Mouse (Mus musculus) heart, adult 9 months (tissue): ENCODE results near the gene Tmem102.
A peak's percentile ranks its signal among the peaks of the same experiment; 100 is the strongest.

Source experiments
- DNase-seq, 2 experiments: peaks; one replicate each; pipeline ENCODE4 v3.0.0; 2022; ENCODE audit warnings: low spot score in 2 of 2

Tmem102 gene

DNA sequence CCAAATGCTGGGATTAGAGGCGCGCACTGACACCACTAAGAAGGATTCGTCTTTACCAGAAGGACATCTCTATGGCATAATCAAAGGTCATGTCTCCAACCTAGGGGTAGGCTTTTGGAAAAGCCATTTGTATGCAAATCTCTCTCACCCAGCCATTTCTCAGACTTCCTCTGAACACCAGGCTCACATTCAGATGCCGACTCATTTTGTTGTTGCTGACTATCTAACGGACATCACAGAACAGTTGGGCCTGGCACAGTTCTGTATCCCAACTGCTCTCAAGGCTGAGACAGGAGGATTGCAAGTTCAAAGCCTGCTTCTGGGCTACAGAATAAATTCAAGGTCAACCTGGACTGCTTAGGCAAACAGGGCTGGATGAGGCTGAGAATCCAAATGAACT lies 18.1 kb downstream of the Tmem102 start:
- no peak for DNase-seq

DNA sequence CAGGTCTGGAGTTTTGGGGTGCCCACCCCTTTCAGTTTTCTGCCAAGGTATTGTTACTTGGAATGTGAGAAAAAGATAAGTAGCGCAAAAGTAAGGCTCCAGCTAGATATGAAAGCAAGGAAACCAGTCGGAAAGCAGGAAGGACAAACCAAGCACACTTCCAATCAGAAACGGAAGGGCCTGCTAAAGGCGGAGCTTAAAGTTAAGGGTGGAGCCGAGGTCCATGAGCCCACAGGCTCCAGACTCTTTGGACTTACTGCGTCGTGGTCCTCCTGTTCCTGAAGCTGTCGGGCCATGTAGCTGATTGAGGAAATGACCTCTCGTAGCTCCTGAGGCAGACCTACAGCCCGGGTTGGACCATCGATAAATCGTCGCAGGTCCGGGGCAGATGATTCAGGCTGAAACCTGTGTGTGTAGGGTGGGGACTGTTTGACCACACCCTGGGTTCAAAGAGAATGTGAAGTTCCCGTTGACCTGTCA lies 20.6 kb downstream of the Tmem102 start:
- DNase-seq: peak; percentile 74 to 80

DNA sequence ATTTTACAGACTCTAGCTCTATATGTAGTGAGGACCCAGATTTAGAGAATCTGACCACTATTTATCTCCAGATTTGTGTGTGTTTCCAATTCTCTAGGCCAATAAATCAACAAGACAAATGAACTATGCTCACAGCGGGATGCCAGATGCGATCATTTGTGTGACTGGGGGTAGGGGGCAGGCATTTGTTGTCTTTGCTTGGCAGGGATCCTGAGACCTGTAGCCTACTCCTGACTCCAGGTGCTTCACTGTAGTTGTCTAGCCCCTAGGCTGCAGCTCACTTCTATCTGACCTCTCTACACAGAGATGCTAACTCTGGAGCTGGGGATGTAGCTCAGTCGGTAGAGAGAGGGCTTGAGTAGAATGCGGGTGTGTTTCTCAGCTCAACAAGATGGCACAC lies 23.6 kb downstream of the Tmem102 start:
- no peak for DNase-seq

DNA sequence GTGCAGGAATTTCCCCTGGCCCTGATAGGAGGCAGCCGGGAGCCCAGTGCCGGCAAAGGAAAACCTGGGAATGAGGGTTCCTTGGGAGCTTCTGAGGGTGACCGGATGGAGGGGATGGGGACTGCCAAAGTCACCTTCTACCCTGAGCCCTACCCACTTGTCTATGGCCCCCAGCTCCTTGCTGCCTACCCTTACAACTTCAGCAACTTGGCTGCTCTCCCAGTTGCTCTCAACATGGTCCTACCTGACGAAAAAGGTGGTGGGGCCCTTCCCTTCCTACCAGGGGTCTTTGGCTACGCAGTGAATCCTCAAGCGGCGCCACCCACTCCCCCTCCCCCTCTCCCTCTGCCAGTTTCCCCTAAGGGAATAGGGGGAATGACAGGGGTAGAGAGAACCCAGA lies 26.4 kb downstream of the Tmem102 start:
- no peak for DNase-seq

DNA sequence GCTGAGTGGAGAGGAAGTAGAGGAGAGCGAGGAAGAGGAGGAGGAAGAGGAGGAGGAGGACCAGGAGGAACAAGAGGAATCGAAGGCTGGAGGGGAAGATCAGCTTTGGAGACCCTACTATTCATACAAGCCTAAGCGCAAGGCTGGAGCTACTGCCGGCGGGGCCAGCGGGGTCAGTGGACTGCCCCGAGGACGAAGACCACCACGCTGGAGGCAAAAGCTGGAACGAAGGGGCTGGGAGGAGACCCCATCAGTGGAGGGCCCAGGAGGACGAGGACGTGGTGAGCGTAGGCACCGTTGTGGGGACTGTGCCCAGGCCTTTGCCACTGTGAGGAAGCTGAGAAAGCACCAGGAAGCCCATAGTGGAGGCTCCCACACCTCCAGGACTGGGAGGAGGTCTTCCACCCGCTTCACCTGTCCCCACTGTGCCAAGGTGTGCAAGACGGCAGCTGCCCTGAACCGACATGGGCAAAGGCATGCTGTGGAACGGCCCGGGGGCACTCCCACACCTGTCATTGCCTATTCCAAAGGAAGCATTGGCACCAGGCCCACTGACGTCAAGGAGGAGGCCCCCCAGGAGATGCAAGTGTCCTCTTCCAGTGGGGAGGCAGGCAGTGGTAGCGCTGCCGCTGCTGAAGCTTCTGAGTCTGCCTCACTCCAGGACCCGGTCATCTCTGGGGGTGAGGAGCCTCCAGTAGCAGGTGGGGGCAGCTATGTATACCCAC lies 27.0 kb downstream of the Tmem102 start:
- DNase-seq: no peak

DNA sequence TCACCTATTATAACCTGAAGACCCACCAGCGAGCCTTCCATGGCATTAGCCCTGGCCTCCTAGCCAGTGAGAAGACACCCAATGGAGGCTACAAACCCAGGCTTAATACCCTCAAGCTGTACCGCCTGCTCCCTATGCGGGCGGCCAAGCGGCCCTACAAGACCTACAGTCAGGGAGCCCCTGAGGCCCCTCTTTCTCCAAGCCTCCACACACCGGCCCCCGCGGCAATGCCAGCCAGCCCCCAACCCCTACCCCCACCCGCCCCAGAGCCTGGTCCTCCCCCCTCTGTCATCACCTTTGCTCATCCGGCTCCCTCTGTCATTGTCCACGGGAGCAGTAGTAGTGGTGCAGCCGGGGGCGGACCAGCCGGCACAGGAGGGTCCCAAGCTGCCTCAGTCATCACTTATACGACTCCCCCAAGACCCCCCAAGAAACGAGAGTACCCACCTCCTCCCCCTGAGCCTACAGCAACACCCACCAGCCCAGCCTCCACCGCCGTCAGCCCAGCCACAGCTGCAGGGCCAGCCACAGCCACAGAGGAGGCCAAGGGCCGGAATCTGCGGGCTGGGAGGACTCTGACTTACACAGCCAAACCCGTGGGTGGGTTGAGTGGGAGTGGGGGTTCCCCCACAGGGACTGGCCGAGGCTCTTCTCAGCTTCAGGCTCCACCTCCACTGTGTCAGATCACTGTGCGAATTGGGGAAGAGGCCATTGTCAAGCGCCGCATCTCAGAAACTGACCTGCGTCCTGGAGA lies 27.7 kb downstream of the Tmem102 start:
- no peak for DNase-seq

DNA sequence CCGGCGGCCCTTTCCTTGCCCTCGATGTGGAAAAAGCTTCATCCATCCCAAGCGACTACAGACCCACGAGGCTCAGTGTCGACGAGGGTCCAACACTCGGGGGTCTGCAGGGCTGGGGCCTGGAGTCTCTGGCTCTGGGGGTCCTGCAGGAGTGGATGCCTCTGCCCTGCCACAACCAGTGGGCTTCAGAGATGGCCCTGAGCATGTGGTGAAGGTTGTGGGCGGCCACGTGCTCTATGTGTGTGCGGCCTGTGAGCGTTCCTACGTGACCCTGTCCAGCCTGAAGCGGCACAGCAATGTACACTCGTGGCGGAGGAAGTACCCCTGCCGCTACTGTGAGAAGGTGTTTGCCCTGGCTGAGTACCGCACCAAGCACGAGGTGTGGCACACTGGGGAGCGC lies 28.9 kb downstream of the Tmem102 start:
- no peak for DNase-seq

DNA sequence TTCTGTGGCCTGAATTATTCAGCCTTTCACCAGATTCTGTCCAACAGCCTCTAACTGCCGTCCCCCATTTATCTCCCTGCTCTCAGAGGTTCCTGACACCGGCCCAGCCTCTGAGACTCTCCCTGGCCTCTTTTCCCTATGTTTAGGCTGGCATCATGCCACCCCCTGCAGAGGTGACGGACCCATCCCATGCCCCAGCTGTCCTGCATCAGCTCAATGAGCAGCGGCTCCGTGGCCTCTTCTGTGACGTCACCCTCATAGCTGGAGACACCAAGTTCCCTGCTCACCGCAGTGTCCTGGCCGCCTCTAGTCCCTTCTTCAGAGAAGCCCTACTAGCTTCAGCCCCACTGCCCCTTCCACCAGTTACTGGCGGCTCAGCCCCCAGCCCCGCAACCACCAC lies 29.7 kb downstream of the Tmem102 start:
- no peak for DNase-seq

DNA sequence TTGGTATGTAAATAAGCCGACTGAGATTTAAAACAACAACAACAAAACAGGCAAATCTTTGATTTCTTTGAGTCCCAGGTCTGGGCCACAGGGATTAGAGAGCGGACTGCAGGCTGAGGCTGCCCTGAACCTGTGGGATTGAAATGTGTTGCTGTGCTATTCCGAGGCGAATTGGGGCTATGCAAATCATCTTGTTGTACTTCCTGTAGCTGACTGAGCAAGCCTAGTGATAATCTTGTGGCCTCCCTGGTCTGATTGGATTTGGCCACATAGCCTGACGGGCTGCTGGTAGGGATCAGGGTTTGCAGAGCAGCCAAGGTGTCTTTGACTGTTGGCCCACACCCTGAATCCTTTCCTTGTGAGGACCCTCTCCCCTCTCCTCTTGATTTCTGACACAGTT lies 30.5 kb downstream of the Tmem102 start:
- no peak for DNase-seq

DNA sequence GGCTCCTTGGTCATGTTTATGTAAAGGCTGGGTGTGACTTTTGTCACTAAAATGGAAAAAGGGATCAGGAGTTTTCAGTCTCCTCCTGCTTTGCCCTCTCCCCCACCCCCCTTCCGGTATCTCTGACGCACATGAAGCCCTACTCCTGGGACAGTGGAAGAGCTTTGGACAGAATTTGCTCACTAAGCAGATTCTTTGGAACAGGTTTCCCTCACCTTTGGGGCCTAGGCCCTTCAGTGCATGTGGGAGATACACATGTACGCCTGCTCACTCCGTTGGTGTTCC lies 37.9 kb downstream of the Tmem102 start:
- peak; percentile 33 to 45 for DNase-seq

DNA sequence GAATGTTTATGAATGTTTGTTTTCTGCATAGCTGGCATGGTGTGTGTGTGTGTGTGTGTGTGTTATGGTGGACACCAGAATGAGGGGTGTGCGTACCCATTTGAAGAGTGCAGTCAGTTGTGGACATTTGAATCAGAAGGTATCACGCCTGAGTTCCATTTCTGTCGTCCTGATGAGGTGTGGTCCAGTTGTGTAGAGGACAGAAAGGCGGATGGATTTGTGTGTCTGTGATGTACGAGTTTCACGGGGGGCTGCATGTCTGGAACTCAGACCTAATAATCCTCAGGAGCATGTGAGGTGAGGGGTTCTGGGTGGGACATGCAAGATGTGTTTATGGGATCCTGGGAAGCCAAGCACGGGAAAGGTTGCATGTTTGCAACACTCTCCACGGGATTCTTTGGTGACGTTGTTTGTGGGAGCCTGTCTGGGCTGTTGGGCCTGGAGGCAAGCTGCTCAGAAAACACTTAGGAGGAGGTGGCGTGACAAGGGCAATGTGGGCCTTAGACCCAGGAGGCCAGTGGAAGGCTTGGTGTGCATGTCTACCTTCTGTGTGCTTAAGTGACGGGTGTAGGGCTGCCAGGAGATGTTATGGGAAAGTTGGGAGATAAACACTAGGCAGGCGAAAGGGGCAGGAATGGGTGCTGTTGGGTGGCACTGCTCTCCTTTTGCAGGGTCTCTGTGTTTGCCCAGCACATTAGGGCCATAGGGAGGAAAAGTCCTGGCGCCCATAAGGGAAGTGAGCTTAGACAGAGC lies 38.4 kb downstream of the Tmem102 start:
- no peak for DNase-seq

DNA sequence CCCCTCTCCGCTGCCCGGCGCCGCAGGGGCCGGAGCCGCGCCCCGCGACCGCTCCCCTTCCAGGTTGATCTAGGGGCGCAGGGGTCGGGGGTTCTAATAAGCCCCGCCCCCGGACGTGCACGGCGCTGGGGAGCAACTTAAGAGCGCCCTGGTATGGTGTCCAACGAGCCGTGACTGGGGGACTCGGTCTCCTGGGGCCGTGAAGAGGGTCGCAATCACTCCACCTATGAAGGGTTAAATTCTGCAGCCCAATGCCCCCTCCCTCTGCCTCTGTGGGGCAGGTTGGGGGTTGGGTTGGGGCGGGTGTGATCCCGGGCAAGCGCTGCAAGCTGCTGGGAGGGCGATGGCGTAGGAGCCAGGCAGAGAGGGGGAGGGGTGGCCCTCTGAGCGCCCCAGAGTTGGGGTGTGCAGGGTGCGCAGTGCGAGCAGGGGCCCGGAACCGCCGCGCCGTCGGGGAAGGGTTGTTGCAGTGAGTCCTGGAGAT lies 39.3 kb downstream of the Tmem102 start:
- peak; percentile 76 to 77 for DNase-seq

DNA sequence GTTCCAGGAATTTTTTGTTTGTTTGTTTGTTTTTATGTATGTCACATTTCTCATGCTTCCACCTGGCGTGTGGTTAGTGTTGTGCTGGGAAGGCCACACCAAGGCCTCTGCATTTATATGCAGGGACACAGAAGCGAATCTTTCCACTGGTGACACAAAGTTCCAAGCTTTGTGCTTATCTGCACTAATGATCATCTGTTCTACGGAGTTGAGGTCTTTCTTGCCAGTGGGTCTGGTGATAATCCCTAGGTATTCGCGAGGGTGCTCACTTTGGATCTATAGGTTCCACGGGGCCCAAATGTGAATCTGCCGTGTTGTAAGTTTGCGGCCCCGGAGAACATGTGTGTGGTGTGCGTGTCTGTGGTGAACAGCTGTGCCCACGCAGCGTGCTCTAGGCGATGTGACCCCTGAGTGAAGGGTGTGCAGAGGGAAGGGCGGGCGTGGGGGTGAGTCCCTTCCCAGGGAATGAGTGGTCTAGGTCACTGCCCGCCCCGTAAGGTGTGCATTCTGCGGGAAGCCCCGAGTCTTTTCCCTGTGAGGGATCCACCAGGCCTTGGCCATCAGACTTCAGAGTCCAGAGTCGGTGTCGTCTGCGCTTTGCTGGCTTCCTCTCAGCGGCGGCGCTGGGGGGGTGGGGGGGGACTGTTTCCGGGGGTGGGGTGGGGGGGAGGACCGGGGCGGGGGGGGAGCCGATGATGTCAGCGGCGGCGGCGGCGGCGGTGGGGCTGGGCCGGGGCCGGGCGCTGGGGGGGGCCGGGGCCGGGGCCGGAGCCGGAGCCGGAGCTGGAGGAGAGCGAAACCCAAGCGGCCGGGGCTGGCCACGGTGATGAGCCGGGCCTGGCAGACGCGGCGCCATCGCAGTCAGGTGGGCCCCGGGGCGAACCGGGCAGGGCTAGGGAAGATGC lies 40.0 kb downstream of the Tmem102 start, which contains the start of gene Zbtb4:
Gene Zbtb4, plus strand, starts transcription at position 692 of the 905 bp plus-strand sequence.
- DNase-seq: peak; percentile 49 to 50

DNA sequence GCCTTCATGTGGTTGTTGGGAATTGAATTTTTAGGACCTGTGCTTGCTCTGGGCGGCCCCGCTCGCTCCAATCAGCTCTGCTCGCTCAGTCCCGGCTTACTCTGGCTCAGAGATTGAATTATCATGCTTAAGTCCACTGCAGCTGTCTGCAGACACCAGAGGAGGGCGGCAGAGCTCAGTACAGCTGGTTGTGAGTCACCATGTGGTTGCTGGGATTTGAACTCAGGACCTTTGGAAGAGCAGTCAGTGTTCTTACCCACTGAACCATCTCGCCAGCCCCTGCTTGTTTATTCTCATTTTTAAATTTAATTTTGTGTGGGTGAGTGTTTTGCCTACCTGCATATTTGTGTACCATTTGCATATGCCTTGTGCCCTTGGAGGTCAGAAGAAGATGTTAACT lies 41.9 kb downstream of the Tmem102 start:
- DNase-seq: no peak

DNA sequence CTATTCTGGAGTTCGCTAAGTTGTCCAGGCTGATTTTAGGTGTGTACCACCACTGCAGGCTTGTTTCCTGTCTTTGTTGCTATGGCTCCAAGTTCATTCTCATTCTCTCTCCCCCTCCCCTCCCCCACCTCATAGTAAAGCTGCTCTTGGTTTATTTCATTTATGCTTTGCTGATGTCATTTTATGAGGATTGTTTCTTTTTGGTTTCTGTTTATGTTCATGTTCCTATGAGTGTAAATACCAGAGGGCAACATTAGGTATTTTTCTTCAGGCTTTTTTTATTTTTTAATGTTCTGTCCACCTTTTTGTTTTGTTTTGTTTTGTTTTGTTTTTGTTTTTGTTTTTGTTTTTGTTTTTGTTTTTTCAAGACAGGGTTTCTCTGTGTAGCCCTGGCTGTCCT lies 43.6 kb downstream of the Tmem102 start, which contains the start of gene Slc35g3:
Gene Slc35g3, minus strand, starts transcription at position 101 of the 400 bp plus-strand sequence.
- no peak for DNase-seq

DNA sequence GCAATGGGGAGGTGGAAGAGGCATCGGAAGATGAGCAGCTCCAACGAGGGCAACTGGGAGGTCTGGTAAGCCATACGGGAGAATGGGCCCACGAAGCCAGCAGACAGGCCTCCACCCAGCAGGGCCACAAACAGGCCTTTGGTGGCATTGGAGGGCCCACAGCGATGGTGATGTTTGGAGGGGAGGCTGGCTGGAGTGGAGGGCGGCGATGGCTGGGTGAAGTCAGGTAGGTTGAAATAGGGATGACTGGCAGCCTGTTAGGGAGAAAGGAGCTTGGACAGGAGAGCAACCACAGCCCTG lies 44.6 kb downstream of the Tmem102 start:
- no peak for DNase-seq

DNA sequence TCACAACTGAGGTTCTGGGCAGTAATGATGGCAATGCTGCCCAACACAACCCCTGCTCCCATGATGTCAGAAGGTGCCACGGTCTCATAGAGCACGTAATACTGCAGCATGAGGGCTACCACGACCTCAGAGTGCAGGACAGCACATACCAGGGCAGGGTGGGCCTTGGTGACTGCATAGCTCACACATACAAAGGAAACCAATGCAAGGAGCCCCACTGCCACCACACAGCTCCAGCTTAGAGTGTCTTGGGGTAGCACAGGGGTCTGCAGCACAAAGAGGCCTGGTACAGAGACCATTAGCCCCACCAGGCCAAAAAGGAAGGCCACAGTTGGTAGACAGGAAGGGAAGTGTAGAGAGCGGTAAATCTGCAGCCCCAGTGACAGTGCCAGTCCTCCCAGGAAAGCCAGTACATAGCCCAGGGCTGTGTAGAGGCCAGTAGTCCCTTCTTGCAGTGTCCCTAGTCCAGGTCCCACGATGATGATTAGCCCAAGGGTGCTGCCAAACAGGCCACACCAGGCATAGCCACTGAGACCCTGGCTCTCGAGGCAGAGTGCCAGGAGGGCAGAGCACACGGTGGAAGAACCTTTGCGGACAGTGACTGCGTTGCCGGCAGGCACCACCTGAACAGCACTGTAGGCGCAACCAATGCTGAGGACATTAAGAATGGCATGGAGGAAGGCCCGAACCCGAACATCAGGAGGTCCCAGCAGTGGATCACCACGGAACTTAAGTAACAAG lies 45.1 kb downstream of the Tmem102 start:
- no peak for DNase-seq

DNA sequence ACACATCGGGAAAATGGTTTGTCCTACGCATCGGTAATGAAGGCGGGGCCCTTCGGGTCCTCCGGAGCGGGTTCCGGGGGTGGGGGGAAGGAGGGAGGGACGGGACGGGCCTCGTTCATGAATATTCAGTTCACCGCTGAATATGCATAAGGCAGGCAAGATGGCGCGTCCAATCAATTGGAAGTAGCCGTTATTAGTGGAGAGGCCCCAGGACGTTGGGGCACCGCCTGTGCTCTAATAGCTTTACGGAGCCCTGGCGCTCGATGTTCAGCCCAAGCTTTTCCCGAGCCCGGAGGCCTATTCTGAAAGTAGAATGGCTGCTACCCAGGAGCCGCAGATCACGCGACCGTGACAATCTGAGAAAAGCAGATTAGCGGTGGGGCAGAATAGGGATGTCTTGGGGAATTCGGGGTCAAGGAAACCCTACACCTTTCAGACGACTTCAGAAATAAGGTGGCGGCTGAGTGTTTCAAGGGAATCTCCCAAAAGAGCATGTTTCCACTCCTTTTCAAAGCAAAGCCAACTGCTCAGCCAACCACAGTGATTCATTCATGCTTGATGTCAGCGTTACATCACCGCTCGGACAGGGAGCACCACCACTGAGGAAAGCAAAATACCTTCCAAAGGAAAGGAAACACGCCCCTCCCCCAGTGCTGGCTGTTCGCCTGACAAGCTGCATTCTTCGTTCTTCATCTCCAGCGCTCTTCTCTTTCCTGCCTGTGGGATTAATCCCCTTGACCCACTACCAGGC lies 46.3 kb downstream of the Tmem102 start:
- DNase-seq: peak; percentile 92 to 94

DNA sequence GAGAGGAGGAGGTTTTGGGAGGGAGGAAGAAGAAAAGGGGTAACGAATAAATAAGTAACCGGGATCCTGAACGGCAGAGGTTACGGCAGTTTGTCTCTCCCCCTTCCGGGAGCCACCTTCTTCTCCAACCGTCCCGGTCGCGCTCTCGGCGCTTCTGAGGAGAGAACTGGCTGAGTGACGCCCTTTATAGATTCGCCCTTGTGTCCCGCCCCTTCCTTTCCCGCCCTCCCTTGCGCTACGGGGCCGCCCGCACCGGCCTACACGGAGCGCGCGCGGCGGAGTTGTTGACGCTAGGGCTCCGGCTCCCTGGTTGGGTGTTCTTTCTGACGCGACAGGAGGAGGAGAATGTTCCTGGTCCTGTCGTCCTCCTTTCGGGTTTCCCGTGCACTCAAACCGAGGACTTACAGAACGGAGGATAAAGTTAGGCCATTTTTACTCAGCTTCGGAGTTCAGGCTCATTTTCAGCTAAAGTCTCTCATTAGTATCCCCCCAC lies 46.9 kb downstream of the Tmem102 start, which contains the start of gene Polr2a:
Gene Polr2a, minus strand, starts transcription at position 160 of the 493 bp plus-strand sequence.
- peak; percentile 98 for DNase-seq

DNA sequence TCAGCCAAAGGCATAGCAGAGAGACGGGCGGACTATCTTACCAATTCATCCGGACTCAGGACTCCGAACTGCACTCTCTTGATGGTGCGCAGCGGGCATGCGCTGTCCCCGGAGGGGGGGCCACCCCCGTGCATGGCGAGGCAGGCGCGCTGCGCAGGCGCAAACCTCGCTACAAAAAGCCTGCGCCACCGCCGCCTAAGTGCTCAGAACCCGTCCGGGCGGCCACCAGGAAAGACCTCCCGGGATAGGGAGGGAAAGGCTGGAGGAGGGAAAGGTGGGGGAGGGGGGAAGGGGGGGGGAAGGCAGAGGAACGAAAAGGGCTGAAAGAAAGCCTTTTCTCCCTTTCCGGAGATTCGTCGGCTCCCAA lies 47.4 kb downstream of the Tmem102 start:
- peak; percentile 98 to 99 for DNase-seq
